Mouse (Mus musculus): ENCODE data around the gene Spata13.

- TF ChIP-seq CTCF (IDR thresholded peaks at IDR 0.05; ENCODE audit: extremely low read depth, insufficient read length, insufficient replicate concordance, low read depth, low read length), result no peak
- no peak for TF ChIP-seq POLR2A (IDR thresholded peaks at IDR 0.05; ENCODE audit: low read depth, low read length)
Measured at GRCm38 (mm10) chr14:60776521-60776920, 142.7 kb downstream of the Spata13 start.
